In the genomic region with DNA sequence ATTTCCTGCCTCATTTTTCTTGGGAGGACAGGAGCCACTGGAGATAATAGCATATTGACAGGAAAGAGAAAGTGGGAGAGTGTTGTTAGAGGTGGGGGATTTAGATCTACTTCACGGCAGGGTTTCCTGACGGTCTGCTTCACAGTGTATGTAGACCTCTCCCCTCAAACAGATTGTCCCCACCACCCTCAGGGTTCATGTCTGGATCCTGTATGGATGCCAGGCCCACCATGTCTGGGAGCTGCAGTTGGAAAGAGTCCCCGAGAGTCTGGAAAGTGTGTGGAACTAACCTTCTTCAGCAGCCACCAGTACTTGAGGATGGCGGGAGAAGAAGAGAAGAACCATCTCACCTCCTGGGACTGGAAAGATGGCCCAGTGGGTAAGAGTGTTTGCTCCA, we compare ENCODE assay signal across 10 mouse cellular contexts. TPM values are rescaled to one million over a fixed set of nuclear protein-coding genes. Genes with fewer than 3 reads are reported as not detected.
A peak's percentile ranks its signal among the peaks of the same experiment; 100 is the strongest.
DNase-seq lines count a peak whose midpoint lies in the region; ATAC-seq and TF ChIP-seq lines count a peak whose summit lies in the region.
"Had no signal": no experiment of that assay in that cellular context is flagged by ENCODE, and none has a peak within 500 bp of the region (broad histone marks: within the 10 kb centered on the region; RNA-seq: fewer than 3 reads in every experiment).

No protein-coding gene starts in this region.

- H3K27ac ChIP-seq in heart, embryonic 15.5 days = peak overlapping the region; percentile 56
- peak overlapping the region; percentile 42 for H3K27ac ChIP-seq in lung, embryonic 15.5 days
- H3K27ac ChIP-seq in heart, postnatal 0 days (ENCODE audit: low read depth) = peak overlapping the region; percentile 45
- H3K27ac ChIP-seq: limb, embryonic 12.5 days had no signal

- no peaks in the 10 kb centered on the region for H3K27me3 ChIP-seq in heart, embryonic 15.5 days
- H3K27me3 ChIP-seq in lung, embryonic 15.5 days = no peaks in the 10 kb centered on the region
- no peaks in the 10 kb centered on the region for H3K27me3 ChIP-seq in heart, postnatal 0 days (ENCODE audit: control insufficient read depth, insufficient read depth, low read length)
- H3K27me3 ChIP-seq: limb, embryonic 12.5 days had no signal

- no peak for TF ChIP-seq CTCF in heart, postnatal 0 days (IDR thresholded peaks at IDR 0.05; ENCODE audit: low read depth)

- H3K4me3 ChIP-seq in heart, embryonic 15.5 days = no peak overlapping the region
- H3K4me3 ChIP-seq in lung, embryonic 15.5 days = no peak overlapping the region
- no peak overlapping the region for H3K4me3 ChIP-seq in heart, postnatal 0 days (ENCODE audit: low read depth, low read length)
- H3K4me3 ChIP-seq: limb, embryonic 12.5 days had no signal

- peaks cover 19% of the 10 kb centered on the region for H3K4me1 ChIP-seq in heart, embryonic 15.5 days (replicated peaks)
- H3K4me1 ChIP-seq in lung, embryonic 15.5 days = peaks cover 17% of the 10 kb centered on the region
- peaks cover 14% of the 10 kb centered on the region for H3K4me1 ChIP-seq in heart, postnatal 0 days (ENCODE audit: control insufficient read depth, insufficient read depth)

- peak overlapping the region; percentile 32; the same call in 1 of the 2 replicates for H3K4me2 ChIP-seq in heart, embryonic 15.5 days
- no peak overlapping the region for H3K4me2 ChIP-seq in lung, embryonic 15.5 days
- peak overlapping the region; percentile 26 for H3K4me2 ChIP-seq in heart, postnatal 0 days (ENCODE audit: low read depth, low read length)
- H3K4me2 ChIP-seq: limb, embryonic 12.5 days had no signal

- WGBS in heart, embryonic 15.5 days = 65% methylated on average over 4 of the region's 4 CpGs
- 49% methylated on average over 4 of the region's 4 CpGs for WGBS in lung, embryonic 15.5 days
- WGBS in heart, postnatal 0 days = 45% methylated on average over 4 of the region's 4 CpGs

- H3K36me3 ChIP-seq in heart, embryonic 15.5 days = no peaks in the 10 kb centered on the region
- no peaks in the 10 kb centered on the region for H3K36me3 ChIP-seq in lung, embryonic 15.5 days
- no peaks in the 10 kb centered on the region for H3K36me3 ChIP-seq in heart, postnatal 0 days (replicated peaks; ENCODE audit: control insufficient read depth, insufficient read depth, low read length)
- H3K36me3 ChIP-seq: limb, embryonic 12.5 days had no signal

- DNase-seq in cerebellum, adult 11 months = peak; percentile 25
- no peak for DNase-seq in cerebellum, postnatal 4 days (ENCODE audit: low spot score in 2 of 2)
- DNase-seq in heart, adult 9 months (ENCODE audit: low spot score in 2 of 2) = no peak
- no peak for DNase-seq in lung, postnatal 25 days (ENCODE audit: low spot score)
- DNase-seq in heart, postnatal 0 days (ENCODE audit: low spot score) = no peak
- no peak for DNase-seq in embryo, embryonic 10.5 days (ENCODE audit: low spot score)

- ATAC-seq in heart, embryonic 15.5 days (replicated peaks; ENCODE audit: insufficient number of reproducible peaks, insufficient read depth, low FRiP score, low read depth) = no peak
- peak; percentile 37 for ATAC-seq in lung, embryonic 15.5 days (ENCODE audit: borderline replicate concordance, extremely low read depth, low FRiP score, low TSS enrichment)
- no peak for ATAC-seq in heart, postnatal 0 days (ENCODE audit: insufficient read depth, low read depth)

- no peaks in the 10 kb centered on the region for H3K9me3 ChIP-seq in heart, embryonic 15.5 days (replicated peaks)
- H3K9me3 ChIP-seq in lung, embryonic 15.5 days = no peaks in the 10 kb centered on the region
- no peaks in the 10 kb centered on the region for H3K9me3 ChIP-seq in heart, postnatal 0 days (replicated peaks; ENCODE audit: control insufficient read depth, low read length)
- H3K9me3 ChIP-seq: limb, embryonic 12.5 days had no signal

- 0 out of 2 replicates have a peak, but pooled peaks have one; percentile 18 for TF ChIP-seq EP300 in heart, postnatal 0 days (IDR thresholded peaks at IDR 0.05; ENCODE audit: low read depth)

- H3K9ac ChIP-seq in heart, embryonic 15.5 days = no peak overlapping the region
- H3K9ac ChIP-seq in lung, embryonic 15.5 days = no peak overlapping the region
- no peak overlapping the region for H3K9ac ChIP-seq in heart, postnatal 0 days (replicated peaks; ENCODE audit: low read depth, low read length)
- H3K9ac ChIP-seq: limb, embryonic 12.5 days had no signal

RNA-seq across cellular contexts. Expression of gene Ctbp2, which starts 53.0 kb away (rescaled TPM):
- 40.8 and 48.8 TPM in 2 replicates for polyA plus RNA-seq in heart, embryonic 15.5 days (2015; fragmentation: Nextera tagmentation; extraction: Ambion mirVana)
- 91.6 and 94.8 TPM in 2 replicates for polyA plus RNA-seq in lung, embryonic 15.5 days (2015; fragmentation: Nextera tagmentation; extraction: Ambion mirVana)
- total RNA-seq in heart, postnatal 0 days (2014; rRNA removed; ENCODE audit: low replicate concordance) = 66.6 and 71.3 TPM in 2 replicates
- polyA plus RNA-seq in heart, postnatal 0 days (2015; fragmentation: Nextera tagmentation; extraction: Ambion mirVana) = 27.0 and 27.9 TPM in 2 replicates

RNA-seq across cellular contexts. Expression of gene Fgfr2, which starts 54.0 kb away (rescaled TPM):
- polyA plus RNA-seq in heart, embryonic 15.5 days (2015; fragmentation: Nextera tagmentation; extraction: Ambion mirVana) = 17.2 and 32.2 TPM in 2 replicates
- polyA plus RNA-seq in lung, embryonic 15.5 days (2015; fragmentation: Nextera tagmentation; extraction: Ambion mirVana) = 149 and 160 TPM in 2 replicates
- total RNA-seq in heart, postnatal 0 days (2014; rRNA removed; ENCODE audit: low replicate concordance) = 10.0 and 11.5 TPM in 2 replicates
- 3.8 TPM in 2 replicates for polyA plus RNA-seq in heart, postnatal 0 days (2015; fragmentation: Nextera tagmentation; extraction: Ambion mirVana)
- total RNA-seq: neutrophil, adult 5-6 weeks had no signal
